Mouse (Mus musculus) myocyte (in vitro differentiated cells): Measurements from ENCODE around the gene Sgtb. TPM values are rescaled to one million over a fixed set of nuclear protein-coding genes. Genes with fewer than 3 reads are reported as not detected.
A peak's percentile ranks its signal among the peaks of the same experiment; 100 is the strongest.

ENCODE experiments used
- H3K27me3 ChIP-seq: one replicate; pipeline ENCODE4 v1.6.1; 2011; ENCODE audit not compliant: control insufficient read depth, insufficient read depth, insufficient read length
- H3K36me3 ChIP-seq: one replicate; pipeline ENCODE4 v1.6.1; 2011; ENCODE audit not compliant: control insufficient read depth, insufficient read depth
- H3K4me2 ChIP-seq: one replicate; pipeline ENCODE4 v1.6.1; 2011; ENCODE audit warnings: low read depth, control low read depth
- H3K4me3 ChIP-seq: one replicate; pipeline ENCODE4 v1.5.1; 2011; ENCODE audit warnings: mild to moderate bottlenecking, control low read depth, moderate library complexity
- H3K79me2 ChIP-seq: one replicate; pipeline ENCODE4 v1.6.1; 2011; ENCODE audit not compliant: control insufficient read depth, insufficient read depth
- H3ac ChIP-seq: one replicate; pipeline ENCODE4 v1.6.1; 2011; ENCODE audit not compliant: control insufficient read depth, insufficient read length
- MYOD1 ChIP-seq, 3 experiments: IDR thresholded peaks; one replicate each; pipeline ENCODE4 v1.6.1; 2011; ENCODE audit warnings: control low read depth in 2 of 3, low read depth in 2 of 3, mild to moderate bottlenecking in 2 of 3, moderate library complexity in 1 of 3; ENCODE audit not compliant: insufficient read length in 2 of 3, control insufficient read depth in 1 of 3
- POLR2A ChIP-seq: IDR thresholded peaks from one replicate; pipeline ENCODE4 v1.6.1; 2011; ENCODE audit warnings: low read depth, mild to moderate bottlenecking, control low read depth, moderate library complexity; ENCODE audit not compliant: insufficient read length
- POLR2AphosphoS2 ChIP-seq: IDR thresholded peaks from one replicate; pipeline ENCODE4 v1.6.1; 2011; ENCODE audit warnings: low read depth, control low read depth; ENCODE audit not compliant: insufficient read length
- REST ChIP-seq: IDR thresholded peaks from one replicate; pipeline ENCODE4 v1.6.1; 2011; ENCODE audit warnings: mild to moderate bottlenecking, control low read depth, moderate library complexity; ENCODE audit not compliant: insufficient read depth, insufficient read length
- TCF3 ChIP-seq: IDR thresholded peaks from one replicate; pipeline ENCODE4 v1.6.1; 2011; ENCODE audit warnings: low read depth, control low read depth; ENCODE audit not compliant: insufficient read length
- USF1 ChIP-seq: IDR thresholded peaks from one replicate; pipeline ENCODE4 v1.6.1; 2011; ENCODE audit warnings: low read depth, mild to moderate bottlenecking, control low read depth, moderate library complexity
- polyA plus RNA-seq: library from polyadenylated mRNA; unstranded; fragments of >200 nt; fragmentation: generic; extraction: Trizol; gene quantifications from one replicate; pipeline ENCODE4 v1.2.1, GENCODE M21; 2012; ENCODE audit warnings: missing spikeins

The Sgtb gene
- polyA plus RNA-seq, 1 experiment: 4.3 TPM

DNA sequence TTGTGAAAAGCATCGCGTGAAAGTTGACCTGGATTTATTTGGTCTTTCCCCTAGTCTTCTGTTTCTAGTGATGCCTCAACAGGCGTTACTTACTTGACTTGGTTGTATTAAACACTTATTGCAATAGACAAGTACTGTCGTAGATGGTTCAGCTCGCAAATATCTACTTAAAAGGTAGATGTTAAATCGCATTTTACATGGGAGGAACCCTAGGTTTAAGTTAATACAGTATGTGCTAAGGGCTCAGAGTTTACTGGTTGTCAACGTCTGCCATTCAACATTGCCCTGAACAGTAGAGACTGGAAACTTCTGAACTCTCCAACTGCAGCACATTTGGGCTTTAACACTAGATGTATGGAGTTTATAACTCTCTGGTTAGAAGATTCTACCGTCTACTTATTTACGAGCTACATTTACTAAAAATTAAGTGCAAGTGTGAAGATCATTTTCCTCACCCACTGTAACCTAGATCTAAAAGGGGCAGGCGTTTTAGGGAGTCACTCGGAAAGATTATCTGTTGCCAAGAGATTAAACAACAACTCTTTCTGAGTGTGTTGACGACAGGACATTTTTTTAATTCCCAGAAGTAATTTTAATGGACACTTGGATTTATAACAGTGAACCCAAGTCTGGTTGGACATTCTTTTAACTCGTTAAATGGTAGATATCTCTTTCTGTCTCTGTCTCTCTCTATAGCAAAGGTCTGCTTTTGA lies 69.8 kb downstream of the Sgtb start:
- Histone ChIP-seq H3K27me3 (no peaks in the 10 kb centered on the region), H3K79me2 (peaks cover 47% of the 10 kb centered on the region), H3K4me3 (peak overlapping the region; percentile 91), H3K36me3 (peaks cover 11% of the 10 kb centered on the region), H3ac (peak overlapping the region; percentile 9), H3K4me2 (peak overlapping the region; percentile 92)
- no peak for TF ChIP-seq POLR2A
- no peak for TF ChIP-seq USF1
- TF ChIP-seq REST: no peak

DNA sequence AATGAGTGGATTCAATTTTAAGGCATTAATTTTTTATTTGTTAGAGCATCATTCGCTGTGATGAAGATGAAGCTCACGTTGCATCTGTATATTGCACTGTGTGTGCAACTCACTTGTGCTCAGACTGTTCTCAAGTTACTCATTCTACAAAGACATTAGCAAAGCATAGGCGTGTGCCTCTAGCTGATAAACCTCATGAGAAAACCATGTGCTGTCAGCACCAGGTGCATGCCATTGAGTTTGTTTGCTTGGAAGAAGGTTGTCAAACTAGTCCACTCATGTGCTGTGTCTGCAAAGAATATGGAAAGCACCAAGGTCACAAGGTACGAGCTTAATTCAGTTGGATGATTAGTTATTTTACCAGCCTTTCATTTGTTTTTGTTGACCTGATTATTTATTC lies 77.8 kb downstream of the Sgtb start:
- Histone ChIP-seq H3K4me2 (no peak overlapping the region), H3K4me3 (no peak overlapping the region)

More for the DNA sequence above, 77.8 kb downstream of the Sgtb start:
- Histone ChIP-seq H3ac (no peak overlapping the region), H3K79me2 (no peaks in the 10 kb centered on the region), H3K36me3 (peaks cover 17% of the 10 kb centered on the region), H3K27me3 (no peaks in the 10 kb centered on the region)
- no peak for TF ChIP-seq POLR2AphosphoS2
- TF ChIP-seq MYOD1 (IDR thresholded peaks at IDR 0.05; ENCODE audit: control insufficient read depth in 1 of 3, insufficient read length in 2 of 3, low read depth in 2 of 3): no peak
- no peak for TF ChIP-seq TCF3

Other genes with a start within 250 kb of the Sgtb start
- gene Erbin, start 189.2 kb upstream of the Sgtb start, polyA plus RNA-seq: 8.4 TPM
- 10.8 TPM for gene Nln, start 127 bp upstream of the Sgtb start, polyA plus RNA-seq
- 22.1 TPM for gene Trappc13, start 68.7 kb downstream of the Sgtb start, polyA plus RNA-seq
- 4.6 TPM for gene Trim23, start 69.1 kb downstream of the Sgtb start, polyA plus RNA-seq
- gene Cenpk, start 118.9 kb downstream of the Sgtb start, polyA plus RNA-seq: 4.0 TPM
- gene Ppwd1, start 119.1 kb downstream of the Sgtb start, polyA plus RNA-seq: 2.7 TPM
- gene Adamts6, start 178.1 kb downstream of the Sgtb start, polyA plus RNA-seq: 2.0 TPM